Comparison of ENCODE assay signal across 8 mouse cellular contexts in the genomic region with DNA sequence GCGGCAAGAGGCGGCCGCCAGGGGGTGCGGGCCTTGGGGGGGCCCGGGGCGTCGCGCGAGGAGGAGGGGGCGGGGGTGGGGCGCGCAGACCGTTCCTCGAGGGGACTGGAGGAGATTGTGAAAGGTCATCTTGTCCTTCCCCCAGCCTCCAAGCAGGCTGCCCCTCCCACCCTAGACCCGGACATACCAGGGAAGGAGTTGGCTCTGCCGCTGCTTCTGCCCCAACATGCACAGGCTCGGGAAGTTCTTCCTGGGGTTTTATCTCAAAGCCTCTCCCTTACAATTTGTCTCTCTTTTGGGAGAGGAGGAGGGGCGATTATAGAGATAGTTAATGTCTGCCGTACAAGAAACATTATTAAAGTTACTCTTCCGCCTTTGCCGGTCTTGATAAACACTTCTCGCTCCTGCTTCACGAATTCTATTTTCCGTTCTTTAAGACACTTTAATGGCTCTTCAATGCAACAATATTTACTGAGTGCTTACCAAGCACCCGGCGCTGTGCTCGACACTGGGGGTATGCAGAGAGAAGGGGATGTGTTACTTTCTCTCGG. TPM values are rescaled to one million over a fixed set of nuclear protein-coding genes. Genes with fewer than 3 reads are reported as not detected.
DNase-seq lines count a peak whose midpoint lies in the region; ATAC-seq and TF ChIP-seq lines count a peak whose summit lies in the region.

No protein-coding gene starts in this region.

- H3K27me3 ChIP-seq in embryonic facial prominence, embryonic 15.5 days: no peaks in the 10 kb centered on the region
- no peaks in the 10 kb centered on the region for H3K27me3 ChIP-seq in limb, embryonic 14.5 days (ENCODE audit: control insufficient read depth, insufficient read depth, low read length)
- no peaks in the 10 kb centered on the region for H3K27me3 ChIP-seq in midbrain, embryonic 13.5 days

- H3K27ac ChIP-seq in embryonic facial prominence, embryonic 15.5 days (replicated peaks): peak overlapping the region; percentile 91
- H3K27ac ChIP-seq in limb, embryonic 14.5 days (replicated peaks; ENCODE audit: low read depth, low read length): peak overlapping the region; percentile 90
- peak overlapping the region; percentile 99 for H3K27ac ChIP-seq in midbrain, embryonic 13.5 days

- ATAC-seq in cerebellum, adult (ENCODE audit: insufficient number of reproducible peaks, low FRiP score, low TSS enrichment): no peak
- ATAC-seq in embryonic facial prominence, embryonic 15.5 days (ENCODE audit: insufficient number of reproducible peaks, low FRiP score, low TSS enrichment, low read depth): 0 out of 2 replicates have a peak, but pooled peaks have one; percentile 32
- ATAC-seq in hematopoietic stem cell, adult 5-6 weeks (replicated peaks in 1 of 2; ENCODE audit: insufficient read depth in 1 of 2, low FRiP score in 2 of 2, low TSS enrichment in 1 of 2, low read depth in 1 of 2, poor library complexity in 2 of 2, severe bottlenecking in 2 of 2): peak; percentile 19 to 34; a peak in 2 of 4 replicates
- ATAC-seq in limb, embryonic 14.5 days (ENCODE audit: low FRiP score, low read depth): peak; percentile 21
- no peak for ATAC-seq in midbrain, embryonic 13.5 days

- peaks cover 49% of the 10 kb centered on the region for H3K4me1 ChIP-seq in embryonic facial prominence, embryonic 15.5 days
- H3K4me1 ChIP-seq in limb, embryonic 14.5 days (ENCODE audit: control insufficient read depth, insufficient read depth, low read length): peaks cover 37% of the 10 kb centered on the region
- peaks cover 73% of the 10 kb centered on the region for H3K4me1 ChIP-seq in midbrain, embryonic 13.5 days (replicated peaks)

- H3K4me3 ChIP-seq in embryonic facial prominence, embryonic 15.5 days (replicated peaks): peak overlapping the region; percentile 67
- peak overlapping the region; percentile 62 for H3K4me3 ChIP-seq in limb, embryonic 14.5 days (replicated peaks; ENCODE audit: low read length)
- peak overlapping the region; percentile 63 for H3K4me3 ChIP-seq in midbrain, embryonic 13.5 days (replicated peaks)

- DNase-seq in cerebellum, adult 11 months: peak; percentile 47
- DNase-seq in adrenal gland, adult 8-10 months: peak; percentile 47
- peak; percentile 58 for DNase-seq in limb, embryonic 14.5 days (ENCODE audit: low spot score)
- peak; percentile 78 for DNase-seq in thymus, postnatal 4 days

- no peaks in the 10 kb centered on the region for H3K36me3 ChIP-seq in embryonic facial prominence, embryonic 15.5 days
- no peaks in the 10 kb centered on the region for H3K36me3 ChIP-seq in limb, embryonic 14.5 days (ENCODE audit: control insufficient read depth, insufficient read depth, low read length)
- no peaks in the 10 kb centered on the region for H3K36me3 ChIP-seq in midbrain, embryonic 13.5 days

- H3K9me3 ChIP-seq in embryonic facial prominence, embryonic 15.5 days (replicated peaks): no peaks in the 10 kb centered on the region
- H3K9me3 ChIP-seq in limb, embryonic 14.5 days (ENCODE audit: control insufficient read depth, low read length): no peaks in the 10 kb centered on the region
- no peaks in the 10 kb centered on the region for H3K9me3 ChIP-seq in midbrain, embryonic 13.5 days

- TF ChIP-seq POLR2A in limb, embryonic 14.5 days (IDR thresholded peaks at IDR 0.05; ENCODE audit: borderline replicate concordance, extremely low read depth, insufficient read depth, insufficient read length): no peak

- H3K4me2 ChIP-seq in embryonic facial prominence, embryonic 15.5 days (replicated peaks): peak overlapping the region; percentile 61
- H3K4me2 ChIP-seq in limb, embryonic 14.5 days (replicated peaks; ENCODE audit: low read depth, low read length, severe bottlenecking): peak overlapping the region; percentile 71
- H3K4me2 ChIP-seq in midbrain, embryonic 13.5 days (replicated peaks): peak overlapping the region; percentile 83

- WGBS in embryonic facial prominence, embryonic 15.5 days: under 1% methylated on average over 19 of the region's 28 CpGs
- WGBS in limb, embryonic 14.5 days: 1% methylated on average over 16 of the region's 28 CpGs
- 1% methylated on average over 19 of the region's 28 CpGs for WGBS in midbrain, embryonic 13.5 days

- H3K9ac ChIP-seq in embryonic facial prominence, embryonic 15.5 days: peak overlapping the region; percentile 53
- peak overlapping the region; percentile 80 for H3K9ac ChIP-seq in limb, embryonic 14.5 days (ENCODE audit: low read depth, low read length, severe bottlenecking)
- H3K9ac ChIP-seq in midbrain, embryonic 13.5 days (replicated peaks): peak overlapping the region; percentile 90

RNA-seq across cellular contexts. Expression of a gene that starts 0.6 kb away (rescaled TPM):
- total RNA-seq in adrenal gland, adult 8-10 months (2022): 1 to 10 TPM; 1.1 to 2.2 (median 1.6) TPM
- polyA plus RNA-seq in embryonic facial prominence, embryonic 15.5 days (2015; fragmentation: Nextera tagmentation; extraction: Ambion mirVana): 0.53 and 0.60 TPM in 2 replicates
- not detected in 2 replicates for total RNA-seq in hematopoietic stem cell, adult 5-6 weeks (2017)
- 0.99 and 1.3 TPM in 2 replicates for polyA plus RNA-seq in limb, embryonic 14.5 days (2012; rRNA removed)
- polyA plus RNA-seq in limb, embryonic 14.5 days (2014; fragmentation: Nextera tagmentation; extraction: Ambion mirVana): 0.28 and 0.81 TPM in 2 replicates
- polyA plus RNA-seq in midbrain, embryonic 13.5 days (2015; fragmentation: Nextera tagmentation; extraction: Ambion mirVana): 0.82 and 0.92 TPM in 2 replicates

RNA-seq across cellular contexts. Expression of a gene that starts 5.7 kb away (rescaled TPM):
- 10 to 100 TPM; 52.7 to 86.6 (median 71.6) TPM for total RNA-seq in adrenal gland, adult 8-10 months (2022)
- polyA plus RNA-seq in embryonic facial prominence, embryonic 15.5 days (2015; fragmentation: Nextera tagmentation; extraction: Ambion mirVana): 33.7 and 33.8 TPM in 2 replicates
- 15.8 TPM in 2 replicates for total RNA-seq in hematopoietic stem cell, adult 5-6 weeks (2017)
- 89.4 and 126 TPM in 2 replicates for polyA plus RNA-seq in limb, embryonic 14.5 days (2012; rRNA removed)
- polyA plus RNA-seq in limb, embryonic 14.5 days (2014; fragmentation: Nextera tagmentation; extraction: Ambion mirVana): 30.3 and 37.5 TPM in 2 replicates
- polyA plus RNA-seq in midbrain, embryonic 13.5 days (2015; fragmentation: Nextera tagmentation; extraction: Ambion mirVana): 56.0 and 63.6 TPM in 2 replicates

RNA-seq across cellular contexts. Expression of a gene that starts 27.4 kb away (rescaled TPM):
- total RNA-seq in adrenal gland, adult 8-10 months (2022): not detected
- 0.19 TPM in 1 of 2 replicates, not detected in the other for polyA plus RNA-seq in embryonic facial prominence, embryonic 15.5 days (2015; fragmentation: Nextera tagmentation; extraction: Ambion mirVana)
- not detected in 2 replicates for total RNA-seq in hematopoietic stem cell, adult 5-6 weeks (2017)
- not detected in 2 replicates for polyA plus RNA-seq in limb, embryonic 14.5 days (2012; rRNA removed)
- polyA plus RNA-seq in limb, embryonic 14.5 days (2014; fragmentation: Nextera tagmentation; extraction: Ambion mirVana): not detected in 2 replicates
- polyA plus RNA-seq in midbrain, embryonic 13.5 days (2015; fragmentation: Nextera tagmentation; extraction: Ambion mirVana): not detected in 2 replicates

RNA-seq across cellular contexts. Expression of a gene that starts 30.3 kb away (rescaled TPM):
- 10 to 100 TPM; 40.7 to 74.9 (median 57.2) TPM for total RNA-seq in adrenal gland, adult 8-10 months (2022)
- polyA plus RNA-seq in embryonic facial prominence, embryonic 15.5 days (2015; fragmentation: Nextera tagmentation; extraction: Ambion mirVana): 144 and 150 TPM in 2 replicates
- 28.4 and 44.7 TPM in 2 replicates for total RNA-seq in hematopoietic stem cell, adult 5-6 weeks (2017)
- polyA plus RNA-seq in limb, embryonic 14.5 days (2012; rRNA removed): 220 and 277 TPM in 2 replicates
- polyA plus RNA-seq in limb, embryonic 14.5 days (2014; fragmentation: Nextera tagmentation; extraction: Ambion mirVana): 143 and 160 TPM in 2 replicates
- polyA plus RNA-seq in midbrain, embryonic 13.5 days (2015; fragmentation: Nextera tagmentation; extraction: Ambion mirVana): 82.2 and 86.2 TPM in 2 replicates

Comparison
In these comparisons a context has a peak if more than half of its experiments do, and no peak if none do; other contexts are left out.
1. ATAC-seq: peak in embryonic facial prominence, embryonic 15.5 days (single experiment), hematopoietic stem cell, adult 5-6 weeks (2 of 2) and limb, embryonic 14.5 days (single experiment); none in cerebellum, adult (single experiment) and midbrain, embryonic 13.5 days (single experiment).
2. Peak in every context shown above with its lines, with median percentiles within 50 percentile points of each other: DNase-seq, H3K27ac ChIP-seq, H3K4me2 ChIP-seq, H3K4me3 ChIP-seq and H3K9ac ChIP-seq.